Mouse (Mus musculus) liver, embryonic 14.5 days (tissue): ENCODE results near the gene Ciao2b. TPM values are rescaled to one million over a fixed set of nuclear protein-coding genes. Genes with fewer than 3 reads are reported as not detected.

Source experiments
- ATAC-seq: fragments of 200-750 bp; cut with Nextera tagmentation; 2 replicates; pipeline ENCODE4 v1.8.0; 2017; ENCODE audit warnings: moderate number of reproducible peaks, mild to moderate bottlenecking, moderate library complexity; ENCODE audit not compliant: insufficient read depth
- DNase-seq, 3 experiments: peaks; one replicate each; pipeline ENCODE4 v3.0.0-alpha.2; 2012 to 2013; ENCODE audit warnings: low read depth in 3 of 3, low spot score in 3 of 3
- H3K27ac ChIP-seq: fragments of 300-500 bp; sonication (generic); 2 replicates; pipeline ENCODE4 v1.5.1; 2014; ENCODE audit warnings: moderate library complexity, mild to moderate bottlenecking, control low read depth, inconsistent platforms
- H3K27me3 ChIP-seq: fragments of 300-500 bp; sonication (generic); 2 replicates; pipeline ENCODE4 v1.6.1; 2014; ENCODE audit warnings: mild to moderate bottlenecking, low read length, moderate library complexity; ENCODE audit not compliant: control insufficient read depth, insufficient read depth
- H3K36me3 ChIP-seq: fragments of 300-500 bp; sonication (generic); replicated peaks from 2 replicates; pipeline ENCODE4 v1.6.1; 2014; ENCODE audit warnings: low read depth; ENCODE audit not compliant: control insufficient read depth, insufficient read depth
- H3K4me1 ChIP-seq, 2 experiments: fragments of 200-500 bp in 1 of 2; fragments of 300-500 bp in 1 of 2; sonication (generic) in 1 of 2; replicated peaks; 2 replicates each; pipeline ENCODE4 v1.6.1; 2012 to 2014; ENCODE audit warnings: antibody characterized with exemption in 1 of 2, inconsistent platforms in 1 of 2, low read length in 1 of 2; ENCODE audit not compliant: control insufficient read depth in 2 of 2, insufficient read depth in 2 of 2
- H3K4me2 ChIP-seq: fragments of 300-500 bp; sonication (generic); 2 replicates; pipeline ENCODE4 v1.6.1; 2014; ENCODE audit warnings: low read depth, mild to moderate bottlenecking, control low read depth, moderate library complexity
- H3K4me3 ChIP-seq, 2 experiments: fragments of 200-500 bp in 1 of 2; fragments of 300-500 bp in 1 of 2; sonication (generic) in 1 of 2; 2 replicates each; pipeline ENCODE4 v1.5.1; 2012 to 2014; ENCODE audit warnings: low read depth in 2 of 2, low read length in 2 of 2, mild to moderate bottlenecking in 2 of 2, control low read depth in 1 of 2, inconsistent platforms in 1 of 2, moderate library complexity in 1 of 2; ENCODE audit not compliant: insufficient read depth in 1 of 2
- H3K9ac ChIP-seq: fragments of 300-500 bp; sonication (generic); replicated peaks from 2 replicates; pipeline ENCODE4 v1.6.1; 2014; ENCODE audit warnings: mild to moderate bottlenecking, control low read depth, moderate library complexity
- H3K9me3 ChIP-seq: fragments of 300-500 bp; sonication (generic); 2 replicates; pipeline ENCODE4 v1.6.1; 2016; ENCODE audit warnings: low read length, mixed read lengths; ENCODE audit not compliant: control insufficient read depth
- CTCF ChIP-seq: IDR thresholded peaks from 2 replicates; pipeline ENCODE4 v1.5.1; 2016; ENCODE audit warnings: antibody characterized with exemption, low read depth, control low read depth
- EP300 ChIP-seq: IDR thresholded peaks from 2 replicates; pipeline ENCODE4 v1.6.1; 2016; ENCODE audit warnings: antibody characterized with exemption, low read depth
- WGBS: fragments of 180-500 bp; shearing (Covaris S2); extraction: QIAGEN DNeasy Blood & Tissue Kit; methylation state at CpG from one replicate; pipeline ENCODE4 v1.1.7; 2014; ENCODE audit not compliant: insufficient replicate concordance; 5-methylcytosine and 5-hydroxymethylcytosine counted together
- polyA plus RNA-seq, 2 experiments: library from polyadenylated mRNA; depleted of rRNA in 1 of 2; stranded (reverse) in 1 of 2; unstranded in 1 of 2; fragments of >200 nt; fragmentation: Nextera tagmentation in 1 of 2; extraction: Ambion mirVana in 1 of 2; gene quantifications; 2 replicates each; pipeline versions ENCODE4 v1.2.1 to v1.2.3; 2012 to 2014

Gene Ciao2b
- polyA plus RNA-seq, 2 experiments, result 33.2 to 50.3 TPM

DNA sequence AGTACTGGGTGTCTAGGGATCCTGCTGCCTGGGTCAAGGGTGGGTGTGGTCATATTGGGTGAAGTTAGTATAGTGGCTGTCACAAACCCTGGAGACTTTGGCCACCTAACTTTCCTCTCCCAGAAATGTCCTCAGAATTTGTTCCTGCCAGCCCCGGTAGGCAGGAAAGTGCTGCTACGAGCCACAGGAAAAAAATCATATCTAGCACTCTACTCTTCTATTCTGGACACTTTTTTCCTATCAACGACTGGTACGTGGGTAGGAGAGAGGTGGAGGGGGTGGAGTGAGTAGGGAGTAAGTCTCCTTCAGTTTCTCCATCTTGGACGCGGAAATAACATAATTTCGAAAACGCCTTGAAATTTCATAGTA lies 11.7 kb downstream of the Ciao2b start:
- WGBS, result 26% methylated on average over 8 of the region's 8 CpGs
- H3K9me3 ChIP-seq, result no peaks in the 10 kb centered on the region
- no peak for TF ChIP-seq EP300
- TF ChIP-seq CTCF, result no peak
- peaks cover 15% of the 10 kb centered on the region for H3K27me3 ChIP-seq
- ATAC-seq (no peak), DNase-seq (no peak)
- H3K4me3 ChIP-seq, result no peak overlapping the region
- H3K36me3 ChIP-seq, result no peaks in the 10 kb centered on the region
- peaks cover 0 to 8% of the 10 kb centered on the region in 2 experiments; a peak in 2 of 4 replicates for H3K4me1 ChIP-seq
- no peak overlapping the region for H3K9ac ChIP-seq
- no peak overlapping the region for H3K27ac ChIP-seq
- peak overlapping the region; percentile 48 for H3K4me2 ChIP-seq

DNA sequence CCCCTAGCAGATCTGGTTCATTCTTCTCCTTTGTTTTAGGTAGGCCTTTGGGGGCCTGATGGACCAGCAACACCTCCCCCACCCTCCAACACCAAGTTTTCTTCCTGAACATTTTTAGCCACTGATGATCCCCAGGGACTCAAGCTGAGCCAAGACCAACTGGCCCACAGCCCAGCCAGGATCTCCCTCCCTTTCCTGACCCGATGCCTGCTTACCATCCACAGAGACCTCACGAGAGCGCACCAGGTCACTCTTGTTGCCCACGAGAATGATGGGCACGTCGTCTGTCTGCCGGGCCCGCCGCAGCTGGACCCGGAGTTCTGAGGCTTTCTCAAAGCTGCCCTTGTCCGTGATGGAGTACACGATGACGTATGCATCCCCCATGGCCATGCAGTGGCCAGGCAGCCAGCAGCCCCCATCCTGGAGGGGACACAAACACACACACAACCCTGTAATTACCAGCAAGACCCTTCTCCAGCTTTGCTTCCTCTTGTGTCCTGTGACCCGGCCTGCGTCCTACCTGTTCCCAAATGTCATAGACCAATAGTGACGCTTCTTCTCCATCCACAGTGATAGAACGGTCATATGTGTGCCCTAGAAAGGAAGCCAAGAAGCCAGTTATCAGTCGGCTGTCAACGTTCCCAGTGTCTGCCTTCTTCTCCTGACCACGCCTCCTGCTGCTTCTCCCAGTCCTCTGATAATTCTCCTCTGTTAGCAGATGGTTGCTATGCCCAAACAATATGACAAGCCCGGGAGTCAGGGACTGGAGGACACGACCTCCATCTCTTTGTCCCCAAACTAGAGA lies 12.3 kb downstream of the Ciao2b start:
- TF ChIP-seq CTCF (no peak), EP300 (no peak)
- H3K4me1 ChIP-seq, result peaks cover 0 to 8% of the 10 kb centered on the region in 2 experiments; a peak in 2 of 4 replicates
- H3K36me3 ChIP-seq, result no peaks in the 10 kb centered on the region
- peak; percentile 32; the same call in 1 of the 2 replicates for ATAC-seq
- H3K4me2 ChIP-seq, result no peak overlapping the region; the same call in 1 of the 2 replicates
- WGBS, result 51% methylated on average over 22 of the region's 22 CpGs
- no peak overlapping the region for H3K4me3 ChIP-seq
- peaks cover 15% of the 10 kb centered on the region for H3K27me3 ChIP-seq
- H3K27ac ChIP-seq, result no peak overlapping the region
- no peaks in the 10 kb centered on the region for H3K9me3 ChIP-seq
- DNase-seq, result no peak
- no peak overlapping the region for H3K9ac ChIP-seq

DNA sequence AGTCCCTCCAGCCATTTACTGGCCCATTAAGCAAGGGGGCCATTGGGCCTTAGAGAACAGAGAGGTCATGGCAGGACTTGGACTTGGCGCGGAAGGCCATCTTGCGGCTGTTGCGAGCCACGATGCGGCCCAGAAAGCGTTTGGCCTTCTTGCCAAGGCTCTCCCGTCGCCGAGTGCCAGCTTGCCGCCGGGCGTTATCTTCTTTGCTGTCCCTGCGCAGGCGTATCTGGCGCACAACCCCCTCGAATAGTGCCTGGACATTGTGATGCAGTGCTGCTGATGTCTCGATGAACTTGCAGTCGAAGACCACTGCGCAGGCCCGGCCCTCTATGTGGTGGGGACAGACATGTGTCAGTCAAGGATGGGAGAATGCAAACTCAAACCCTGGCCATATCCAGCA lies 13.4 kb downstream of the Ciao2b start:
- peaks cover 0 to 8% of the 10 kb centered on the region in 2 experiments; a peak in 2 of 4 replicates for H3K4me1 ChIP-seq
- ATAC-seq (no peak), DNase-seq (no peak)
- H3K9me3 ChIP-seq, result no peaks in the 10 kb centered on the region
- 79% methylated on average over 21 of the region's 21 CpGs for WGBS
- no peak overlapping the region for H3K4me2 ChIP-seq
- no peak overlapping the region for H3K4me3 ChIP-seq
- no peak overlapping the region for H3K27ac ChIP-seq
- H3K9ac ChIP-seq, result no peak overlapping the region
- no peaks in the 10 kb centered on the region for H3K36me3 ChIP-seq
- peaks cover 15% of the 10 kb centered on the region for H3K27me3 ChIP-seq
- no peak for TF ChIP-seq EP300
- no peak for TF ChIP-seq CTCF

DNA sequence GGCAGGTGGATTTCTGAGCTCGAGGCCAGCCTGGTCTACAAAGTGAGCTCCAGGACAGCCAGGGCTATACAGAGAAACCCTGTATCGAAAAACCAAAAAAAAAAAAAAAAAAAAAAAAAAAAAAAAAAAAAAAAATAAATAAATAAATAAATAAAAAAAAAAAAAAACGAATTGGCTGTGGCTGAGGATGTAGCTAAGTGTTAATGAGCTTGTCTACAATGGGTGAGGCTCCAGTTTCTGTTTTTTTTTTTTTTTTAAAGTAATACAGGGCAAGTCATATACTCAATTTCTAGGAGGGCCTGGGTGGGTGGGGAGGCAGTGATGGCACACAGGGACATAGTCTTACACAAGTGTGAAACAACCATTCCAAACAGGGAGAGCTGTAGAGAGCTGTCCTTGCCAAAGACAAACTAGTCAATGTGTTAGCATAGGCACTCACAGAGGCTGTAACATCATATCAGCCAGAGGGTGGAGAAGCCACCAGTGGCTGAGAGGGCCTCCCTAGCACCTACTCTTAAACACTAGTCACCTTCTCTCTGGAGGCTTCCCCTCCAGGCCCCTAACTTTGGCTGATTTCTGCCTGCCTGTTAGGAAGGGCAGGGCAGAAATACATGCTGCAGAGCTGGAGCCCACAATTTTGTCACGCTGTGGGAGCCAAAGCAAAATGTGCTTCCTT lies 14.6 kb downstream of the Ciao2b start:
- TF ChIP-seq EP300 (no peak), CTCF (no peak)
- peaks cover 15% of the 10 kb centered on the region for H3K27me3 ChIP-seq
- H3K36me3 ChIP-seq, result no peaks in the 10 kb centered on the region
- WGBS, result 47% methylated on average over 4 of the region's 4 CpGs
- no peak overlapping the region for H3K9ac ChIP-seq
- no peak overlapping the region for H3K4me3 ChIP-seq
- H3K4me1 ChIP-seq, result peaks cover 0 to 8% of the 10 kb centered on the region in 2 experiments; a peak in 2 of 4 replicates
- no peak for ATAC-seq
- H3K9me3 ChIP-seq, result no peaks in the 10 kb centered on the region
- no peak overlapping the region for H3K27ac ChIP-seq
- DNase-seq, result no peak
- H3K4me2 ChIP-seq, result no peak overlapping the region

DNA sequence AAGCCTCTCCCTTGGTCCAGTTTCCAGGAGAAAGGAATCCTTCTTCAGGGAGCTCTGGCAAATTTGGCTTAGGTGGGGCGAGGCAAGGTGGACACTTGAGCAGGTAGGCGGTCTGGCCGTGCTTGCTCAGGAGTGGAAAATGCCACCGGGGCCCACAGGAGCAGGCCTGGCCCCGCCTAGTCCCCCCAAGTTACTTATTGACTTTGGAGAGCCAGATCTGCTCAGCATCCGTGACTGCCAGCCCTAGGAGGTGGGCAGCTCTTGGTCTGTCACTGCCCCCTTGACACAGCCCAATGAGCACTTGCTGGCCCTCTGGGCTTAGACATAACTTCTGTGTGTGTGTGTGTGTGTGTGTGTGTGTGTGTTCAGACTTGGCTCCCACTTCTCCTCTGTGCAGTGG lies 17.6 kb downstream of the Ciao2b start, which contains the start of gene Cdh16:
Gene Cdh16 (minus strand): TSS at position 236 of the 400 bp plus-strand sequence.
- Histone ChIP-seq H3K36me3 (no peaks in the 10 kb centered on the region), H3K4me2 (no peak within 1 kb of the TSS), H3K27ac (no peak within 1 kb of the TSS), H3K9ac (no peak within 1 kb of the TSS), H3K9me3 (no peaks in the 10 kb centered on the region), H3K4me3 (no peak within 1 kb of the TSS), H3K27me3 (no peaks in the 10 kb centered on the region), H3K4me1 (no peaks in the 10 kb centered on the region)
- no peak for ATAC-seq
- no peak for DNase-seq
- TF ChIP-seq CTCF, result no peak
- TF ChIP-seq EP300, result no peak
- 63% methylated on average over 6 of the region's 6 CpGs for WGBS
